Mouse (Mus musculus) cerebellum, adult (tissue): ENCODE data around the gene Faf2.
A peak's percentile ranks its signal among the peaks of the same experiment; 100 is the strongest.

ENCODE experiments used
- ATAC-seq: cut with Nextera tagmentation; 2 replicates; pipeline ENCODE4 v1.9.2; 2017; ENCODE audit warnings: mild to moderate bottlenecking, moderate library complexity, mixed read lengths; ENCODE audit not compliant: insufficient number of reproducible peaks, low FRiP score, low TSS enrichment

The Faf2 gene

DNA sequence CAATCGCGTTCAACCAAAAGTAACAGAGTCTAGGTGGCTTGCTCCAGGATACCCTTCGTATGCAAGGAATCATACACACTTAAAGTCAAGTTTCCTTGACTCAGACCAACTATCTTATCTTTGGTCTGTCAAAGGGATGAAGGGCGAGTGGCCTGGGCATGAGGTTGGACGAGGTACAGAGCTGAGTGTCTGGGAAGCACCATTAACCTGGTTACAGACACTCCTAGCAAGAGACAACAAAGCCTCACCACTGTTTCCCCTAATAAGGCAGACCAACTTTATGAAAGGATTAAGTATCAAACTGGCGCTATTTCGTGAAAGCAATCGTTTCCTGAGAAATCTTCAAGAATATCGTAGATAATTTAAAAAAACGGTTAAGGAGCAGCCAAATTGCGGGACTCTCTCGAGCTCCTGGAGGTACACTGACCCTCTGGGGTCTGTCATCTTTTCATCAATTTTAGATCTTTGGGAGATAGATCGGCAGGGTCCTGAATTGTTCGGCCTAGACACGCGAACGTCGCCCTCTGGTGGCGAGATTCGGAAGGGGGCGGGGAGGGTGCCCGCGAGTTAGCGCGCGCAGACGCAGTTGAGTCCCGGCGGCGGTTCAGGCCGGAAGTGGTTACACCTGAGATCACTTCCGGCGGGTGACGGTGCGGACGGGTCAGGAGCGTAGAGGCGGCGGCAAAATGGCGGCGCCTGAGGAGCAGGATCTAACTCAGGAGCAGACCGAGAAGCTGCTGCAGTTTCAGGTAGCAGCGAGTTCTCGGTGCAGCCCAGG is at the start of gene Faf2:
Faf2 (plus strand) TSS at position 630 of the 778 bp plus-strand sequence.
- ATAC-seq = peak; percentile 99

- no peak for ATAC-seq
Measured at GRCm38 (mm10) chr13:54572621-54573020, 49.0 kb upstream of the Faf2 start.

DNA sequence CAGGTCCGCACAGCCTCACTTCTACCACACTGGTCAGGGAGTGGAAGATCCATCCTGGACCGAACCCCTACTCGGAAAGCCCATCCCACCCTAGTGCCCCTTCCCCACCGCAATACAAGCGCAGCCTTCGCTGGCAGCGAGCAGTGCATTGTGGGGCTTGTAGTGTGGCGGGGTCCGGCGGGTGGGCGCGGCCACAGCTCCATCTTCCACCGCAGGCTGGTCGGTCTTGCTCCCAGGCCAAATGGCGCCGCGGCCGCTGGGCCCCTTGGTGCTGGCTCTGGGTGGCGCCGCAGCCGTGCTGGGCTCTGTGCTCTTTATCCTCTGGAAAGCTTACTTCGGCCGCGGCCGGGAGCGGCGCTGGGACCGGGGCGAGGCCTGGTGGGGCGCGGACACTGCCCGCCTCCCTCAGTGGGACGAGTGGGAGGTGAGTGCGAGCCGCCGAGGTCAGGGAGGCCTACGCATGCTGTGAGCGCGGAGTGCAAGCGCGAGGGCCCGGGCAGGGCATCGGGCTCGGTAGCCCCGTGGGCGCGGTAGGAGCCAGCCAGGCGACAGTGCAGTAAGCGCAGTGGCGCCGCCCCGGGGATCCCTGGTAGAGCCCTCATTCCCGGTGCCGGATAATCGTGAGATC is 46.6 kb upstream of the Faf2 start, which contains the start of gene Arl10:
Arl10 (plus strand) TSS at position 162 of the 628 bp plus-strand sequence.
- peak; percentile 73 for ATAC-seq

DNA sequence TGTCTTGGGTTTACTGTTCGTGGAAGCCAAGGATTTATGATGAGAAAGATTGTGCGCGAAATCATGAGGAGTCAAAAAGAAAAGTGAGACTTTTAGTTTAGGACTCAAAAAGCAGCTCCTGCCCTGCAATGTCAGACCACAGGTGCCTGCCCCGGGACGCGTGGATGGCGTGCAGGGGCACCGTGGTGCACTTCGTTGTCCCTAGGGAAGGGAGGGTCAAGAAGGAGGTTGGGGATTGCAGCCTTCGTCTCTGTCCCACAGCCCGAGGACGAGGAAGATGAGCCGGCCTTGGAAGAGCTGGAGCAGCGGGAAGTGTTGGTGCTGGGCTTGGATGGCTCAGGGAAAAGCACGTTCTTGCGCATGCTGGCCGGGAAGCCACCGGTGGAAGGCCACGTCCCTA is 46.1 kb upstream of the Faf2 start:
- no peak for ATAC-seq

DNA sequence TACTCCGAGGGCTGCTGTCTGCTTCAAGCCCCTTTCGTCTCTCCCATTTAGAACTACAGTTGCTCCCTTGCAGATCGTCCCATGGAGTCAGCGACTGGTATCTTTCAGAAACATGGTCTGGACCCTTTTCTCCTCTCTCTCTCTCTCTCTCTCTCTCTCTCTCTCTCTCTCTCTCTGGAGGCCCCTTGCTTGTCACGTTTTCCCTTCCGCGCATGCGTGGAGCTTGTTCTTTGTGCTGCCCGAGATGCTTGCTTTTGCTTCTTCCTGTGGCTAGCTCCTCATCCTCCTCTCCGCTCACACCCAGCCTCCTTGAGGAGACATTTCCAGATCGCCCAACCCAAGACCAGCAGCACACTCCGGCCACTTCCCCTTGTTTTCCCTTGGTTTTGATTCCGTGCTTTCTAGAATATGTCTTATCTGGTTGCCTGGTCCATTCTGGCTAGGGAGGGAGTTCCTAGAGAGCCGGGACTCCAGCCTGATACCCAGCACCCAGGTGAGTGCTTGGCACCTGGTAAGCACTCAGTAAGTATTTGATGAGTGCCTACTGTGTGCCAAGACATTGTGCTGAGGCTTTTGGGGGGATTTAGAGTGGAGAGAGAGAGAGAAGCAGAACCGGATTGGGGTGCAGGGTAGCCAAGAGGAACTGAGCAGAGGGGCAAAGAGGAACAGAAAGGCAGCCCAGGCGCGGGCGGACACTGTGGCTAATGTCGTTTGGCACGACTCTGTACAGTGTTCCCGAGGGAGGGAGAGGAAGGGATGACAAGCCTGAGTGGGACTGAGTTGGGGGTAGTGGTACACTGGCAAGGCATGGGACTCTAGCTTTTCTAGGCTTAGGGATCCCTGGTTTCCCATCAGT is 43.7 kb upstream of the Faf2 start:
- no peak for ATAC-seq

- no peak for ATAC-seq
Measured at GRCm38 (mm10) chr13:54581385-54581784, 40.2 kb upstream of the Faf2 start.

DNA sequence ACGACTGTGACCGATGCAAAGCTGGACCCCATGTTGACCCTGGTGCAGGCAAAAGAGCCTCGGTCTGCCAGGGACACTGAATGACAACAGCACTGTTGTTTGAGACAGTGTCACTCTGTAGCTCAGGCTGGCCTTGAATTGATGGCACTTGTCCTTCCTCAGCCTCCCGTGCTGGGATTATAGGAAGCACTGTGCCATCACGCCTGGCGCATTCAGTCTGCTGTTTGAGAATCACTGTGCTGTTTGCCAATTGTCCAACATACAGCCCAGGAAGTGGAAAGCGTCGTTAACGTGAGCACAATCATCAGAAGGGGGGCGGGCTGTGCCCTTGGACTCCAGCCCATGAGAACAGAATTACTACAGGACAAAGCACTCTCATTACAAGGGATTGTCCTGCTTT is 39.5 kb upstream of the Faf2 start:
- ATAC-seq = no peak

GRCm38 (mm10) chr13:54582860-54583259 is 38.7 kb upstream of the Faf2 start:
- no peak for ATAC-seq

DNA sequence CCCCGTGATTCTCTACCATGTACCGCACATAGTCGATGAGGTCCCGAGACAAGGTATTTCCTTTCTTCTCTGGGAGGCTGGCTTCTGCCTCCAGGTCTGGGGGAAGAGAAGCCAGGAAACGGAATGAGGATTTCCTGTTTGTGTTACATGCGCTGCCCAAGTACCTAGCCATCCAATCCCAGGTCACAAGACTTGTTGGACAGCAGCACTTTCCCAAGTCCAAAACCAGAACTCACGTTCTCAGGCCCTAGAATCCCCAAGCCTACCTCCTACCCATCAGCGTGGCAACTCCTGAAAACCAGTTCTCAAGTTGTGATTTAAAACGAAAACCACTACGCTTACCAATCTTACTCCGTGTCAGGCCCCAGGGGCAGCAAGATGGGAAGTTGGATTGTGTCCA is 35.8 kb upstream of the Faf2 start:
- ATAC-seq = no peak

DNA sequence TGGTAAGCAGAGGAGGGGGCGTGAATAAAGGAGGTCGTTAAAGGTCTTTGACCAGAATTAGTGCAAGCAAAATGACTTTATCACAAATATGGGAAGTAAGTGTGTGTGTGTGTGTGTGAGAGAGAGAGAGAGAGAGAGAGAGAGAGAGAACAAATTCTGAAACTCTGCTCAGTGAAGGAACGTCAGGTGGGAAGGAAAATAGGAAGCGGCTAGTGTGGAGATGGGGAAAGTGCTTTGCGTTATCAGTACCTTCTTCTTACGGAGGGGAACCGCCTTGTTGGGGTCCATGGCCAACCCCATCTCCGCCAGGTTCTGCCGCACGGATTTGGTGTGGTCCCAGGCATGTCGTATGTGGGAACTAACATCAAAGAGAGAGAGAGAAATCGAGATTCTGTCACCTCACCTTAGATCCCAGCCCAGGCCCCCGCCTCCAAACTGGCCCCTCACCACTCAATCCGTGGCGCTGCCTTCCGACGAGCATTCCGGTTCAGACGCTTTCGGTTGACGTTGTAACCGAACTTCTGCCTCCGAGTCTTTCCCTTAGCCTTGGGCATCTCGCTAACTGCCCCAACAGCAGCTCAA is 32.1 kb upstream of the Faf2 start:
- ATAC-seq = no peak

DNA sequence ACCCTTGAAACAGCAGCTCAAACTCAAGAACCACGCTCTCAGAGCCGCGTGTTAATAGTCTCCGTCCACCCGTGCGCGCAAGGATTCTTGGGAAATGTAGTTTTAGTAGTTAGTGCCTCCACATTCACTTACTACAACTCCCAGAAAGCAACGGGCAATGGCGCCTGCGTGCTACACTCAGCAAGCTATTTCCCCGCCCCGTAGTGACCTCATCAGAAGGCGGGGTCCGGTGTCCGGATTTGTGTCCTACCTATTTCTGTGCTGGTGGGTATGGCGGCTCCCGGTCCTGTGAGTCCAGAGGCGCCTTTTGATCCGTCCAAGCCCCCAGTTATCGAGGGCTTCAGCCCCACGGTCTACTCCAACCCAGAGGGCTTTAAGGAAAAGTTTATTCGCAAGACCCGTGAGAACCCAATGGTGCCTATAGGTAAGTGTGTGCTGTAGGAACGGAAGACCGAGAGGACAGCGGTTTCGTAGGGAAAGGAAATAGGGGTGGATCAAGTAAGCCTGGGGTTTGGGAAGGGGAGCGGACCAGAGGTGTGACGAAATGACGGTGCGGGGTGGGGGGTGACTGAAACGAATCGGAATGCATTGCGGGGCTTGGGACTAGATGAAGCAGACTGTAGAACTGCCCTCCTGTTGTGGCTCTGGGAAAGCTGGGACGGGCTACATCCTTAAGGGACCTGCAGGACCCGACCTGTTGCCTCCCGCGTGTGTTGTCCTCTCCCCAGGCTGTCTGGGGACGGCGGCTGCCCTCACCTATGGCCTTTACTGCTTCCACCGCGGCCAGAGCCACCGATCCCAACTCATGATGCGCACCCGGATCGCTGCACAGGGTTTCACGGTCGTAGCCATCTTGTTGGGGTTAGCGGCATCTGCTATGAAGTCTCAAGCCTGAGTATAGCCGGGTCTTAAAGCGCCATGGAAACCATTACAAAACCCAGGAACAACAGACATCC is 31.3 kb upstream of the Faf2 start, which contains the start of the genes Nop16 and Higd2a:
Nop16 (minus strand) TSS at position 95 of the 956 bp plus-strand sequence.
Higd2a (plus strand) TSS at position 212 of the 956 bp plus-strand sequence.
- ATAC-seq = peak; percentile 92

- no peak for ATAC-seq
Measured at GRCm38 (mm10) chr13:54591776-54592356, 29.7 kb upstream of the Faf2 start.

- ATAC-seq = no peak
Measured at GRCm38 (mm10) chr13:54593617-54594016, 28.0 kb upstream of the Faf2 start.

GRCm38 (mm10) chr13:54596107-54596690 is 25.4 kb upstream of the Faf2 start:
- no peak for ATAC-seq

- no peak for ATAC-seq
Measured at GRCm38 (mm10) chr13:54596870-54597269, 24.7 kb upstream of the Faf2 start.

DNA sequence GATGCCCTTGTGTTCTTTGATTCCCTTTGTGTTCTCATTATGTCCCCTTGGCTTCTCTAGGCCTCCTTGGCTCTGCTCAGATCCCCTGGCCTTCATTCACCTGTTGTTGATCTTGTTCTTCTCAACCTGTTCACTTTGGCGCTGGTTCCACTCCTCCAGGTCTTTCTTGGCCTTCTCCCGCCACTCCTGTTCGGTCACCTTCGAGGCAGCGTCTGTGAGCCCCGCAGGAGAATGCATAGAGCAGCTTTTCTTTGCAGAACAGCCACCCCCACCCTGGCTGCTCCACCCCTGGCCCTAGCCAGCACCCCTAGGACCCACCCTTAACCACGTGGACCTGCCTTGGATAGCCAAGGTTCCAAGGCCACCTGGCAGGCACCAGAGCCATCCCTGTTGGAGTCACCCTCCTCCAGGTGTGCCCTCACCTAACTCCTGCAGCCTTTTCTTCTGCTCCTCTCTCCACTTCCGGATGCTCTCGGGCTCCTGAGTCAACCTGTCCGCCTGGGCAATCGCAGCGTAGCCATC is 22.9 kb upstream of the Faf2 start:
- no peak for ATAC-seq

DNA sequence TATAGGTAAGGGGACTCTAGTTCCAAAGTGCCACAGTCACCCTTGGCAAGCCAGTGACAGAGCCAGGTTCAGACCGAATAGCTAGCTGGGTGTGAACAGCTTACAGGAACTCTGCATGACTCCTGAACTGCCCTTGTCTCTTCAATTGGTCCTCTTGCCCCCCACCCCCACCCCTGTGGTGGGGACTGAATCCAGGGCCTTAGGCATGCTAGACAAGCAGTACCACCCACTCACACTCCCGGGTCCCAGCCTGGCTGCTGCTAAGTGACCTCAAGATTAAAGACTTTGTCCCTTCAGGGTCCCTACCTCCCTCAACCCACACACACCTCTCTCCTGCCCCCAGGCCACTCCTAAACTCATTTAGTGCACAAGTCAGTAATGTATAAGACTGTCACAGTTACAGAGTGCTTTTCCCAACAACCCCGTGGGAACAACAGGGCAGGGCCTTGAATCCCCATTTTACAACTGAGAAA is 18.9 kb upstream of the Faf2 start:
- no peak for ATAC-seq

- ATAC-seq = no peak
Measured at GRCm38 (mm10) chr13:54603501-54603900, 18.1 kb upstream of the Faf2 start.
